Mouse (Mus musculus) erythroblast, adult 5-6 weeks (primary cell): ENCODE data around the gene Zbtb48. TPM values are rescaled to one million over a fixed set of nuclear protein-coding genes. Genes with fewer than 3 reads are reported as not detected.
A peak's percentile ranks its signal among the peaks of the same experiment; 100 is the strongest.

Experiments used
- ATAC-seq: replicated peaks from 2 replicates; pipeline ENCODE4 v1.8.0; 2016; ENCODE audit warnings: moderate number of reproducible peaks, mild to moderate bottlenecking, moderate TSS enrichment, inconsistent platforms; ENCODE audit not compliant: poor library complexity, low FRiP score, severe bottlenecking
- total RNA-seq, 2 experiments: library from RNA; stranded (forward) in 1 of 2; stranded (reverse) in 1 of 2; fragments of 150-400 nt in 1 of 2; fragments of 200-764, 138-1000 nt in 1 of 2; gene quantifications; 2 replicates each; pipeline versions ENCODE4 v1.2.3 to v1.2.4; 2015 to 2017; ENCODE audit warnings: low replicate concordance in 2 of 2

Zbtb48 gene
- total RNA-seq, 2 experiments from 2014 or later = 2.9 TPM

DNA sequence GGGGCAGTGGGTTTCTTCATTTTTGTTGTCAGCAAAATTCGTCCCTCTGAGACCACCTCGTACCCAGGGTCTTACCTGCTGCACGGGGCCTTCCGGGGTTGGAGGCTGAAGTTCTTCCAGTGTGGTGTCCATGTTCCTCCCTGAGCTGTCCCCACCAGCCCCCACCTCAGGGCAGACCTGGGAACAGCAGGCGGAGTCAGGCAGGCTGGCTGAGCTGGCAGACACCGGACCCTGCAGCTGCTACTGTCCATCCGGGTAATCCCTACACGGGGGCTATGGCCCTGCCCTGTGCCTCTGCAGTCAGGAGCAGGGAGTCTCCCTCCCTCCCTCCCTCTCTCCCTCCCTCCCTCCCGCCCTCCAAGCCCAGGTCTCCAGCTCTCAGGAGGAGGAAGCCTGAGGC lies 43.9 kb downstream of the Zbtb48 start:
- ATAC-seq = no peak

DNA sequence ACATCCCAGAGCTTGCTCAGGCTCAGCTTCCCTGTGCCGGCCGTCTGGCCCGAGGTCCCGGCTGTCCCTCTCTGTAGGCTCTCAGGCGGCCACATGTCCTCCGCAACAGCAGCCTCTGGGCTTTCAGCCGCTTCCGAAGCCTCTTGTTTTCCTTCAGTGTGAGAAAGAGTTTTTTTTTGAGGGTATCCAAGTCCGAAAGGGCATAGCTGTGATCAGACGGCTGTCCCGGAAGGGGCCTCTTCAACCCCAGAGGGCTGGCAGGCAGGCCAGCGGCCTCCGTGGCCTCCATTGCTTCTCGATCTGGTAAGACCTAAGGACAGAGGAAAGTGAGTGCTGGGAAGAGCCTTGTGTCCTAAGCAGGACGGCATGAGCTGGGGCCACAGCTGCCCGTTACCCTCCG lies 44.4 kb downstream of the Zbtb48 start:
- ATAC-seq = no peak

DNA sequence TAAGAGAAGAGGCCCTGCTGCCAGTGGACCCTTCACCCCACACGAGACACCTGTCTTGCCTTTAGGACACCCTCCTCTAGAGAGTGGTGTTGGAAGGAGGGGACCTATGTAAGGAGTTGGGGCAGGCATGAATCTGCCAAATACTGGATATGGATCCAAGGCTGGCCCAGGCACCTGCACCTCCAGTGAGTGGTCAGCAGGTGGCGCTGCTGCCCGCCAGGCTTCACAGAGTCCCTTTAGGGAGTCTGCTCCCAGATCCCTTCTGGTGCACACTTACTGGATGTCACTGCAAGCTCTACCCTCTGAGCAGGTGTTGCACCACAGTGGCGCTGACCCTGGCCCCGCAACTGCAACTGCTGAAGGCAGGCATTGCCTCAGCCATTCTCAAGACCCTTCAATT lies 46.1 kb downstream of the Zbtb48 start:
- peak; percentile 83 for ATAC-seq

DNA sequence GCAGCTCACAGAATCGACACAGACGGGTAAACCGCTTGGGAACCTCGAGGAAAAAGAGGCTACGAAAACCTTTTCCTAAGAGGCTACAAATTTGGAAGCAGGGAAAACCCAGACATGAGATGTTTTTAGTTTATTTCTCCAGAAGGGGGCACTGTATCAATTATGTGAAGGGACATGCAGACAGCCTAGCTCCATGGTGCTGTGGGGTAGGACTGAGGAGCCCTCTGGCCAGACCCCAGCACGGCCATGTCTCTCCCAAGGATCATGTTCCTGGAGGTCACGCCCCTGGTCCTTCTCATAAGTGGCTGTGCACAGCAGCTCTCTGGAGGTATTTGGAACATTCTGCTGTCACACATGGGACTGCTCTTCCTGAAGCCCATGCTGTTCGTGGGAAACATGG lies 46.8 kb downstream of the Zbtb48 start:
- 0 out of 2 replicates have a peak, but pooled peaks have one; percentile 19 for ATAC-seq

DNA sequence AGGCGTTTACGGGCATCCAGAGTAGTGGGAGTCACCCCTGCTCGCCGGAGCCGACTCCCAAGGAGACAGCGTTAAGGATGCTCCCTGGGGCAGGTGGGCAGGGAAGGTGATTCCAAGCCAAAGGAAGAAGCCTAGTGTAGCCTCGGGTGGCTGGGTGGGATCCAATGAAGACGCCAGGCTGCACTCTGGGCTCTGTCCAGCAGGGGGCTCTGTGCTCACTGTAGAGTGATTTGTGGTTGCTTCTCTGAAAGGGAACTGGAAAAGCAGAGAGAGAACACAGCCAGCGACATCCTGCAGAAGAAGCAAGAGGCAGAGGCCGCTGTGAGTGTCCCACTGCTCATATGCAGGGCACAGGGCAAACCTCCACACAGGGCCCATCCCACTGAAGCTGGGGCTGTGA lies 49.7 kb downstream of the Zbtb48 start:
- ATAC-seq = peak; percentile 56

DNA sequence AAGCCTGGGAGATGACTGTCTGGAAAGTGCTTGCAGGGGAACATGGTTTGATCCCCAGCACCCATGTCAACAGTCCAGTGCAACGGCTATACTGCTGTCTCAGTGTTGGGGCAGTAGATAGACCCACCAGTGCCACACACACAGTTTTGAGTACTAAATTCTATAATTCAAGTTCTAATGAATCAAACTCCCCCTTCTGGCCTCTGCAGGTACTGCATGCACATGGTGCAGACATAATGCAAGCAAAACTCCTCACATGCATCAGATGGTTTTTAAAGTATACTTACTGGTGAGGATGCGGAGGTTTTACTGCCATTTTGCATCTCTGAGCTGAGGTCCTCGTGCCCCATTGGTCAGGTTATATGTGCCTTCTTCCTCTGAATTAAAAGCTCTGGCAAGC lies 52.0 kb downstream of the Zbtb48 start:
- peak; percentile 41; the same call in 1 of the 2 replicates for ATAC-seq

DNA sequence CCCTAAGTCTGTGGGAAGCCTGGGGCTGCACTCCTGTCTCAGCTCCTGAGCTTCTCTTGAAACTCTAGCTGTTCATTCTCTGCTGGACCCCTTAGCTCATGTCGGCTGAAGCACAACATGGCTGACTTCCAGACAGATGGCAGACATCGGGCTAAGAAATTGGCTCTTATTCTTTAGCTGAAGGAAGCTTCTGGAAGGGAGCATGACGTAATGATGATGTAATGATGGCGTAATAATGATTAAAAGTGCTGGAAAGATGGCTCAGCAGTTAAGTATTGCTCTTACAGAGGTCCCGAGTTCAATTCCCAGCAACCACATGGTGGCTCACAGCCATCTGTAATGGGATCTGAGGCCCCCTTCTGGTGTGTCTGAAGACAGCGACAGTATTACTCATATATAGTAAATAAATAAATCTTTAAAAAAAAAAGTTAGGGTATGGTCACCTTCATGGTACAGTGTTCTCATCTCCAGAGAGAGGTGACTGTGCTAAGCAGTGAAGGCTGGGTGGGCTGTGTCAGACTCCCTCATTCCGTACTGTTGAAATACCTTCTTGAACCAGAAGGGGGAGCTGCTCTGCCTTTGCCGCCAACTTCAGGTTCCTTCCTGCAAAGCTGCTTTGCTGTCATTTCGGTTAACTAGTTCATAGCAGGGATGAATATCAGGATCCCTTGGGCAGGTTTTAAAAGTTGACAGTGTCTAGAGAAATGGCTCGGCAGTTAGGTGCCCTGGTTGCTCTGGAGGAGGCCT lies 55.1 kb downstream of the Zbtb48 start:
- ATAC-seq = 0 out of 2 replicates have a peak, but pooled peaks have one; percentile 40

Other genes with a start within 250 kb of the Zbtb48 start
- gene Camta1, start 165.8 kb downstream of the Zbtb48 start, total RNA-seq (2015; ENCODE audit: low replicate concordance) = 11.7 and 27.8 TPM in 2 replicates
- 4.9 and 25.7 TPM in 2 replicates for gene Camta1, start 165.8 kb downstream of the Zbtb48 start, total RNA-seq (2017; ENCODE audit: low replicate concordance)
- 17.1 and 26.3 TPM in 2 replicates for gene Dnajc11, start 94.0 kb downstream of the Zbtb48 start, total RNA-seq (2015; ENCODE audit: low replicate concordance)
- gene Dnajc11, start 94.0 kb downstream of the Zbtb48 start, total RNA-seq (2017; ENCODE audit: low replicate concordance) = 39.4 and 50.2 TPM in 2 replicates
- 0.58 and 2.1 TPM in 2 replicates for gene Thap3, start 38.7 kb downstream of the Zbtb48 start, total RNA-seq (2015; ENCODE audit: low replicate concordance)
- gene Thap3, start 38.7 kb downstream of the Zbtb48 start, total RNA-seq (2017; ENCODE audit: low replicate concordance) = 0.84 TPM in 1 of 2 replicates, not detected in the other
- 0.42 and 1.9 TPM in 2 replicates for gene Phf13, start 31.4 kb downstream of the Zbtb48 start, total RNA-seq (2015; ENCODE audit: low replicate concordance)
- gene Phf13, start 31.4 kb downstream of the Zbtb48 start, total RNA-seq (2017; ENCODE audit: low replicate concordance) = 0.85 and 0.98 TPM in 2 replicates
- 0.77 and 2.3 TPM in 2 replicates for gene Klhl21, start 18.9 kb downstream of the Zbtb48 start, total RNA-seq (2015; ENCODE audit: low replicate concordance)
- gene Klhl21, start 18.9 kb downstream of the Zbtb48 start, total RNA-seq (2017; ENCODE audit: low replicate concordance) = 2.7 and 4.2 TPM in 2 replicates
- gene Tas1r1, start 10.9 kb upstream of the Zbtb48 start, total RNA-seq (2015; ENCODE audit: low replicate concordance) = 1.9 TPM in 1 of 2 replicates, not detected in the other
- not detected in 2 replicates for gene Tas1r1, start 10.9 kb upstream of the Zbtb48 start, total RNA-seq (2017; ENCODE audit: low replicate concordance)
- gene Nol9, start 11.7 kb upstream of the Zbtb48 start, total RNA-seq (2015; ENCODE audit: low replicate concordance) = 6.7 and 7.3 TPM in 2 replicates
- gene Nol9, start 11.7 kb upstream of the Zbtb48 start, total RNA-seq (2017; ENCODE audit: low replicate concordance) = 3.9 and 6.3 TPM in 2 replicates
- gene Plekhg5, start 44.8 kb upstream of the Zbtb48 start, total RNA-seq (2015; ENCODE audit: low replicate concordance) = 0.42 TPM in 1 of 2 replicates, not detected in the other
- 1.4 and 2.0 TPM in 2 replicates for gene Plekhg5, start 44.8 kb upstream of the Zbtb48 start, total RNA-seq (2017; ENCODE audit: low replicate concordance)
- not detected in 2 replicates for gene Tnfrsf25, start 88.3 kb upstream of the Zbtb48 start, total RNA-seq (2015; ENCODE audit: low replicate concordance)
- gene Tnfrsf25, start 88.3 kb upstream of the Zbtb48 start, total RNA-seq (2017; ENCODE audit: low replicate concordance) = not detected in 2 replicates
- not detected in 2 replicates for gene Espn, start 124.7 kb upstream of the Zbtb48 start, total RNA-seq (2015; ENCODE audit: low replicate concordance)
- gene Espn, start 124.7 kb upstream of the Zbtb48 start, total RNA-seq (2017; ENCODE audit: low replicate concordance) = 0.34 and 0.42 TPM in 2 replicates
- gene Hes2, start 131.2 kb upstream of the Zbtb48 start, total RNA-seq (2015; ENCODE audit: low replicate concordance) = not detected in 2 replicates
- gene Hes2, start 131.2 kb upstream of the Zbtb48 start, total RNA-seq (2017; ENCODE audit: low replicate concordance) = not detected in 2 replicates
- 15.3 and 19.4 TPM in 2 replicates for gene Acot7, start 150.5 kb upstream of the Zbtb48 start, total RNA-seq (2015; ENCODE audit: low replicate concordance)
- 5.2 and 9.7 TPM in 2 replicates for gene Acot7, start 150.5 kb upstream of the Zbtb48 start, total RNA-seq (2017; ENCODE audit: low replicate concordance)
- gene Gpr153, start 246.6 kb upstream of the Zbtb48 start, total RNA-seq (2015; ENCODE audit: low replicate concordance) = not detected in 2 replicates
- gene Gpr153, start 246.6 kb upstream of the Zbtb48 start, total RNA-seq (2017; ENCODE audit: low replicate concordance) = 0.28 TPM in 1 of 2 replicates, not detected in the other